Mouse (Mus musculus): ENCODE results near the gene Gm20517.

GRCm38 (mm10) chr17:47597261-47597660, 14.1 kb upstream of the Gm20517 start:
- TF ChIP-seq POLR2A (IDR thresholded peaks at IDR 0.05; ENCODE audit: extremely low read depth, insufficient read depth, low read length) = no peak
- no peak for TF ChIP-seq CTCF (IDR thresholded peaks at IDR 0.05; ENCODE audit: low read depth, low read length)

Data from liver, adult 2 months (tissue).